Mouse (Mus musculus): Measurements from ENCODE around the gene Lrfn4. TPM values are rescaled to one million over a fixed set of nuclear protein-coding genes. Genes with fewer than 3 reads are reported as not detected.
A peak's percentile ranks its signal among the peaks of the same experiment; 100 is the strongest.

Lrfn4 gene
- polyA plus RNA-seq (2012; rRNA removed) = 6.1 and 8.7 TPM in 2 replicates

DNA sequence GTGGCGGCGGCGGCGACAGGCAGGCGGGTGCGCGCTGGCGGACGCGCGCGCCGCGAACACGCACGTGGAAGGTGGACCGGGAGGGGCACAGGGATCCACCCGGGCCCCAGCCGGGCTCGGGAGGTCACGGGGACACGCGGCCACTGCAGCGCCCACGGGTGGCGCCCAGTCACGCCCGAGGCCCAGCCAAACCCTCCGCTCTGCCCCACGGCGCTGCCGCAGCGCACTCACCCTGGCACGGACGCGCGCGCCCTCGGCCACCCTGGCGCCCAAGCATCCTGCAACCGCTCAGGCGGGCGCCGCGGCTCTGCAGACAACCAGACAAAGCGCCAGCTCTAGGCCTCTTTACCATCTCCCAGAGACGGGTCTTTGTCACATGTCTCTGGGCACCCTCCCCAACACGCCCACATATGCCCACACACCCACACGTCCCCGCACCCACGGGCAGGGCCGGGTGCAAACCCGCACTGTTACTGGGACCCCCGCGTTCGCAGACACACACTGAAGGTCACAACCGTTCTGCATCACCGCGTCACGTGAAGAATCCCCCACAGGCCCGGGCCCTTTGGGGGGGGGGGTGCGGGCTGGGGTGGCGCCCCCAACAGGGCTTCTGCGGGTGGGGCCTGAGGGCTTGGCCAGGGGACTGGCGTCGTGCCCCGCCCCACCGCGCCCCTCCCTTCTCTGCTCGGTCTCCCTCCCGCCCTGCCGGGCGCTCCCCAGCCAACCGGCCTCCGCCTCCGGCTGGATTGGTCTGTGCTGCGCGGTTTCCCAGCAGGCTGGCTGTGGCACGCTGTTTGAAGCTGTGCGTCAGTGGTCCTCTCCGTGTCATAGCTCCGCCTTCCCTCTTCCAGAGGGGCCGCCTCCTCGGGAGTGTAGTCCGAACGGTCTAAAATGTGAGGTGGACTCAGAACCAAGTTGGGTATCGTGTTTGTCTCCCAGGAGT is at the start of gene Lrfn4:
Lrfn4 (minus strand) TSS at position 517 of the 943 bp plus-strand sequence.
- DNase-seq = peak; percentile 85
- WGBS = 16% methylated on average over 87 of the region's 87 CpGs
- H3K4me3 ChIP-seq (ENCODE audit: insufficient read depth, low read depth, low read length) = peak within 1 kb of the TSS; percentile 67
- H3K27me3 ChIP-seq (replicated peaks; ENCODE audit: control insufficient read depth, insufficient read depth, low read length) = no peaks in the 10 kb centered on the region
- H3K36me3 ChIP-seq (ENCODE audit: control insufficient read depth, insufficient read depth, low read length) = no peaks in the 10 kb centered on the region
- H3K4me1 ChIP-seq (ENCODE audit: control insufficient read depth, insufficient read depth, low read length) = no peaks in the 10 kb centered on the region
- peak within 1 kb of the TSS; percentile 18; the same call in 1 of the 2 replicates for H3K27ac ChIP-seq (ENCODE audit: insufficient read depth, low read depth, low read length)
- TF ChIP-seq POLR2A (IDR thresholded peaks at IDR 0.05; ENCODE audit: low read depth, low read length) = no peak
- no peak for TF ChIP-seq CTCF (conservative IDR thresholded peaks at IDR 0.05; ENCODE audit: insufficient read depth, insufficient read length, low read depth, low read length)

- TF ChIP-seq POLR2A (IDR thresholded peaks at IDR 0.05; ENCODE audit: low read depth, low read length) = no peak
- TF ChIP-seq CTCF (conservative IDR thresholded peaks at IDR 0.05; ENCODE audit: insufficient read depth, insufficient read length, low read depth, low read length) = no peak
- Histone ChIP-seq H3K27ac (ENCODE audit: insufficient read depth, low read depth, low read length) (no peak overlapping the region), H3K4me1 (ENCODE audit: control insufficient read depth, insufficient read depth, low read length) (no peaks in the 10 kb centered on the region), H3K27me3 (replicated peaks; ENCODE audit: control insufficient read depth, insufficient read depth, low read length) (no peaks in the 10 kb centered on the region), H3K4me3 (ENCODE audit: insufficient read depth, low read depth, low read length) (no peak overlapping the region), H3K36me3 (ENCODE audit: control insufficient read depth, insufficient read depth, low read length) (no peaks in the 10 kb centered on the region)
- no peak for DNase-seq
- WGBS = 95% methylated on average over 5 of the region's 5 CpGs
These were observed 42.7 kb upstream of the Lrfn4 start for GRCm38 (mm10) chr19:4658156-4658555.

GRCm38 (mm10) chr19:4646917-4647492 is 31.5 kb upstream of the Lrfn4 start:
- Histone ChIP-seq H3K4me1 (ENCODE audit: control insufficient read depth, insufficient read depth, low read length) (no peaks in the 10 kb centered on the region), H3K36me3 (ENCODE audit: control insufficient read depth, insufficient read depth, low read length) (no peaks in the 10 kb centered on the region), H3K27me3 (replicated peaks; ENCODE audit: control insufficient read depth, insufficient read depth, low read length) (no peaks in the 10 kb centered on the region), H3K27ac (ENCODE audit: insufficient read depth, low read depth, low read length) (no peak overlapping the region), H3K4me3 (ENCODE audit: insufficient read depth, low read depth, low read length) (no peak overlapping the region)
- TF ChIP-seq POLR2A (IDR thresholded peaks at IDR 0.05; ENCODE audit: low read depth, low read length) = no peak
- no peak for TF ChIP-seq CTCF (conservative IDR thresholded peaks at IDR 0.05; ENCODE audit: insufficient read depth, insufficient read length, low read depth, low read length)
- DNase-seq = no peak
- WGBS = 66% methylated on average over 11 of the region's 11 CpGs

- WGBS = 43% methylated on average over 10 of the region's 10 CpGs
- Histone ChIP-seq H3K4me1 (ENCODE audit: control insufficient read depth, insufficient read depth, low read length) (no peaks in the 10 kb centered on the region), H3K27ac (ENCODE audit: insufficient read depth, low read depth, low read length) (no peak overlapping the region), H3K27me3 (replicated peaks; ENCODE audit: control insufficient read depth, insufficient read depth, low read length) (no peaks in the 10 kb centered on the region), H3K36me3 (ENCODE audit: control insufficient read depth, insufficient read depth, low read length) (no peaks in the 10 kb centered on the region), H3K4me3 (ENCODE audit: insufficient read depth, low read depth, low read length) (no peak overlapping the region)
- peak; percentile 38 for DNase-seq
- TF ChIP-seq CTCF (conservative IDR thresholded peaks at IDR 0.05; ENCODE audit: insufficient read depth, insufficient read length, low read depth, low read length) = peak; percentile 57
- TF ChIP-seq POLR2A (IDR thresholded peaks at IDR 0.05; ENCODE audit: low read depth, low read length) = no peak
These were observed 28.8 kb upstream of the Lrfn4 start for GRCm38 (mm10) chr19:4644271-4644670.

- WGBS = 52% methylated on average over 4 of the region's 4 CpGs
- DNase-seq = no peak
- Histone ChIP-seq H3K4me3 (ENCODE audit: insufficient read depth, low read depth, low read length) (no peak overlapping the region), H3K27me3 (replicated peaks; ENCODE audit: control insufficient read depth, insufficient read depth, low read length) (no peaks in the 10 kb centered on the region), H3K36me3 (ENCODE audit: control insufficient read depth, insufficient read depth, low read length) (no peaks in the 10 kb centered on the region), H3K4me1 (ENCODE audit: control insufficient read depth, insufficient read depth, low read length) (no peaks in the 10 kb centered on the region), H3K27ac (ENCODE audit: insufficient read depth, low read depth, low read length) (no peak overlapping the region)
- TF ChIP-seq POLR2A (IDR thresholded peaks at IDR 0.05; ENCODE audit: low read depth, low read length) = no peak
- peak; percentile 9; the same call in 1 of the 2 replicates for TF ChIP-seq CTCF (conservative IDR thresholded peaks at IDR 0.05; ENCODE audit: insufficient read depth, insufficient read length, low read depth, low read length)
These were observed 20.5 kb upstream of the Lrfn4 start for GRCm38 (mm10) chr19:4635986-4636385.

GRCm38 (mm10) chr19:4628819-4629218 is 13.4 kb upstream of the Lrfn4 start:
- Histone ChIP-seq H3K36me3 (ENCODE audit: control insufficient read depth, insufficient read depth, low read length) (no peaks in the 10 kb centered on the region), H3K27me3 (replicated peaks; ENCODE audit: control insufficient read depth, insufficient read depth, low read length) (no peaks in the 10 kb centered on the region), H3K27ac (ENCODE audit: insufficient read depth, low read depth, low read length) (no peak overlapping the region), H3K4me3 (ENCODE audit: insufficient read depth, low read depth, low read length) (no peak overlapping the region), H3K4me1 (ENCODE audit: control insufficient read depth, insufficient read depth, low read length) (peaks cover 13% of the 10 kb centered on the region; the same call in 1 of the 2 replicates)
- no peak for TF ChIP-seq POLR2A (IDR thresholded peaks at IDR 0.05; ENCODE audit: low read depth, low read length)
- TF ChIP-seq CTCF (conservative IDR thresholded peaks at IDR 0.05; ENCODE audit: insufficient read depth, insufficient read length, low read depth, low read length) = peak; percentile 73
- peak; percentile 64 for DNase-seq
- 0% methylated on average over 1 of the region's 1 CpGs for WGBS

All from kidney, adult 2 months (tissue).